Mouse (Mus musculus) midbrain, embryonic 14.5 days (tissue): ENCODE measurements at regions not wholly inside any gene's neighbourhood (a gene's known extent, or its start where the extent isn't known, plus 50 kb on each side); places are given as distances from the start of the nearest gene placed in this dataset.

ENCODE experiments used
- ATAC-seq: fragments of 200-750 bp; cut with Nextera tagmentation; 2 replicates; pipeline ENCODE4 v1.8.0; 2017; ENCODE audit warnings: moderate number of reproducible peaks, moderate library complexity; ENCODE audit not compliant: low FRiP score, low TSS enrichment
- DNase-seq: peaks from one replicate; pipeline ENCODE4 v3.0.0-alpha.2; 2015
- H3K27ac ChIP-seq: fragments of 300-500 bp; sonication (generic); replicated peaks from 2 replicates; pipeline ENCODE4 v1.5.1; 2014; ENCODE audit warnings: mild to moderate bottlenecking, low read depth, low read length, moderate library complexity
- H3K27me3 ChIP-seq: fragments of 300-500 bp; sonication (generic); 2 replicates; pipeline ENCODE4 v1.6.1; 2014; ENCODE audit warnings: low read length, control low read depth, mixed read lengths; ENCODE audit not compliant: control insufficient read depth, insufficient read depth
- H3K36me3 ChIP-seq: fragments of 300-500 bp; sonication (generic); 2 replicates; pipeline ENCODE4 v1.6.1; 2014; ENCODE audit warnings: low read length, control low read depth; ENCODE audit not compliant: control insufficient read depth, insufficient read depth
- H3K4me1 ChIP-seq: fragments of 300-500 bp; sonication (generic); 2 replicates; pipeline ENCODE4 v1.6.1; 2014; ENCODE audit warnings: mild to moderate bottlenecking, antibody characterized with exemption, low read length, control low read depth; ENCODE audit not compliant: control insufficient read depth, insufficient read depth
- H3K4me2 ChIP-seq: fragments of 300-500 bp; sonication (generic); 2 replicates; pipeline ENCODE4 v1.6.1; 2014; ENCODE audit warnings: mild to moderate bottlenecking, low read length, moderate library complexity
- H3K4me3 ChIP-seq: fragments of 300-500 bp; sonication (generic); replicated peaks from 2 replicates; pipeline ENCODE4 v1.5.1; 2014; ENCODE audit warnings: low read depth, low read length
- H3K9ac ChIP-seq: fragments of 300-500 bp; sonication (generic); replicated peaks from 2 replicates; pipeline ENCODE4 v1.6.1; 2014; ENCODE audit warnings: mild to moderate bottlenecking, low read length, moderate library complexity
- H3K9me3 ChIP-seq: fragments of 300-500 bp; sonication (generic); 2 replicates; pipeline ENCODE4 v1.6.1; 2016; ENCODE audit warnings: low read length, control low read depth, mixed read lengths; ENCODE audit not compliant: control insufficient read depth
- WGBS: fragments of 180-500 bp; shearing (Covaris S2); extraction: QIAGEN DNeasy Blood & Tissue Kit; methylation state at CpG from one replicate; pipeline ENCODE4 v1.1.7; 2014; 5-methylcytosine and 5-hydroxymethylcytosine counted together

- 86% methylated on average over 5 of the region's 5 CpGs for WGBS
- H3K36me3 ChIP-seq, result no peaks in the 10 kb centered on the region
- ATAC-seq, result no peak
- DNase-seq, result no peak
- no peak overlapping the region for H3K4me2 ChIP-seq
- no peaks in the 10 kb centered on the region for H3K27me3 ChIP-seq
- no peaks in the 10 kb centered on the region for H3K9me3 ChIP-seq
- H3K27ac ChIP-seq, result no peak overlapping the region
- no peaks in the 10 kb centered on the region for H3K4me1 ChIP-seq
- no peak overlapping the region for H3K9ac ChIP-seq
- H3K4me3 ChIP-seq, result no peak overlapping the region
Measured at GRCm38 (mm10) chr13:59196311-59196710, 388.7 kb downstream of the Agtpbp1 start.

- Histone ChIP-seq H3K4me3 (no peak overlapping the region), H3K9ac (no peak overlapping the region), H3K9me3 (no peaks in the 10 kb centered on the region), H3K27me3 (no peaks in the 10 kb centered on the region), H3K4me1 (no peaks in the 10 kb centered on the region), H3K27ac (no peak overlapping the region), H3K4me2 (no peak overlapping the region), H3K36me3 (no peaks in the 10 kb centered on the region)
- DNase-seq (no peak), ATAC-seq (no peak)
- 88% methylated on average over 11 of the region's 11 CpGs for WGBS
Measured at GRCm38 (mm10) chr13:59188431-59188830, 382.1 kb downstream of the Ntrk2 start.
